Mouse (Mus musculus): Measurements from ENCODE around the gene B230219D22Rik. TPM values are rescaled to one million over a fixed set of nuclear protein-coding genes. Genes with fewer than 3 reads are reported as not detected.

The B230219D22Rik gene
- polyA plus RNA-seq, 1 experiment, result 7.6 TPM

DNA sequence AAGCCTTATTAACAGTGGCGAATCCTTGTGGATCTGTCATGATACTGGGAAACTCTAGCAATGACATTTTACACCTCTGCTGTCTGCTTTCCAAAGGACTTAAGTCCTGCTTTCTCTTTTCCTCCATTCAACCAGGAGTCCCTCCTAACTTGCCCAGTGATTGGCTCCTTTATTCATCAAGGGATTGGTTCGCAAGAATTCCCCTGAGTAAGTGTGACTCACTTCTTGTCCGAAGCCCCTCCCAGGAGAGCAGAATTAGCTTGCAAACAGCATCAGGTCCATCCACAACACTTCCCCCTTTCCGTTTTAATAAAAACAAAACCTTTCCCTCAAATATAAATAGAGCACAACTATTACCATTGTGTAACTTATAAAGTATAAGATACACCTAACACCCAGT is 11.4 kb downstream of the B230219D22Rik start:
- TF ChIP-seq POLR2A (IDR thresholded peaks at IDR 0.05; ENCODE audit: control insufficient read depth, low read depth, low read length) (no peak), CTCF (IDR thresholded peaks at IDR 0.05; ENCODE audit: control insufficient read depth, insufficient read depth, insufficient replicate concordance, low read depth, low read length) (no peak)
- peaks cover 2% of the 10 kb centered on the region for H3K36me3 ChIP-seq (ENCODE audit: control insufficient read depth, insufficient read depth, low read length)
- H3K27me3 ChIP-seq (ENCODE audit: control insufficient read depth, insufficient read depth, low read length), result no peaks in the 10 kb centered on the region
- no peak overlapping the region for H3K27ac ChIP-seq (ENCODE audit: control insufficient read depth, insufficient read depth, low read depth, low read length)
- H3K4me1 ChIP-seq (ENCODE audit: control insufficient read depth, insufficient read depth, low read length), result no peaks in the 10 kb centered on the region
- no peak overlapping the region for H3K4me3 ChIP-seq (ENCODE audit: control insufficient read depth, low read depth, low read length)

DNA sequence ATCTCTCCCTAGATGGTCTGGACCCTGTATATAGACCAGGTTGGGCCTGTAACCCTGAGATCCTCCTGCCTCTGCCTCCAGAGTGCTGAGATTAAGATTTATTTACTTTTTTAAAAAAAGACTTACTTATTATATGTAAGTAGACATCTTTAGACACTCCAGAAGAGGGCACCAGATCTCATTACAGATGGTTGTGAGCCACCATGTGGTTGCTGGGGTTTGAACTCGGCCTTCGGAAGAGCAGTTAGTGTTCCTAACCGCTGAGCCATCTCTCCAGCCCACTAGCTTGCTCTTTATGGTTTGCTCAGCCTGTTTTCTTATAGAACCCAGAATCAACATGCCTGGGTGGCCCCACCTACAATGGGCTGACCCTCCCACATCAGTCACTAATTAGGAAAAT is 19.9 kb downstream of the B230219D22Rik start:
- Histone ChIP-seq H3K27ac (ENCODE audit: control insufficient read depth, insufficient read depth, low read depth, low read length) (no peak overlapping the region), H3K27me3 (ENCODE audit: control insufficient read depth, insufficient read depth, low read length) (no peaks in the 10 kb centered on the region), H3K4me1 (ENCODE audit: control insufficient read depth, insufficient read depth, low read length) (peaks cover 9% of the 10 kb centered on the region), H3K36me3 (ENCODE audit: control insufficient read depth, insufficient read depth, low read length) (no peaks in the 10 kb centered on the region), H3K4me3 (ENCODE audit: control insufficient read depth, low read depth, low read length) (no peak overlapping the region)
- TF ChIP-seq POLR2A (IDR thresholded peaks at IDR 0.05; ENCODE audit: control insufficient read depth, low read depth, low read length), result no peak
- no peak for TF ChIP-seq CTCF (IDR thresholded peaks at IDR 0.05; ENCODE audit: control insufficient read depth, insufficient read depth, insufficient replicate concordance, low read depth, low read length)

DNA sequence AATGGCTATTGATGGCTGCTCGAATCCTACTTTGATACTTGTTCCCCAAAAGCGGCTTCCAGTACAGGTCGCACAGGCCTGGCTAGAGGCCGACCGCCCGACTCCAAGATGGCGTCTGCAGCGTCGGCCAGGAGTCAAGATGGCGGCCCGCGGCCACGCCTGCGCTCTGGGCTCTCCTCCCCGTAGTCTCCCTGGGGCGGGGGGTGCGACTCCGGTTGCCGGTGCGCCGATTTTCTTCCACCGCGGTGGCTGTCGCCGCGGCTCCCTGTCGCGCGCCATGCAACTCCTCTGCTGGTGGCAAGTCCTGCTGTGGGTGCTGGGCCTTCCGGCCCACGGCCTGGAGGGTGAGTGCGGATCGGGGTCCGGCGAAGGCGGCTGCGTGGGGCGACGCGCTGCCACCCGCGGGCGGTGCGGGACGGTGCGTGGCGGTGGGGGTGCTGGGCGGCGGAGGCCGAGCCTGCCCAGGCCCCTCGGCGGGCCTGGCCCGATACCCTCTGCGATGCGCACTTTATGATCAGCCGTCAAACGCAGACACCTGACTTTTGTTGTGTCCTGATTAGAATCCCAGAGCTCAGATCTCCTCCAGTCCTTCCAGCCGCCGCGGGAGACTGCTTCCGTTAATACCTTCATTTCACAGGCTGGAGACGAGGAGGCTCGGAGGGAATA is 21.7 kb downstream of the B230219D22Rik start, which contains the start of gene Txndc15:
Gene Txndc15, plus strand, starts transcription at position 150 of the 666 bp plus-strand sequence.
- H3K36me3 ChIP-seq (ENCODE audit: control insufficient read depth, insufficient read depth, low read length), result no peaks in the 10 kb centered on the region
- peak; percentile 87 for TF ChIP-seq POLR2A (IDR thresholded peaks at IDR 0.05; ENCODE audit: control insufficient read depth, low read depth, low read length)
- no peak for TF ChIP-seq CTCF (IDR thresholded peaks at IDR 0.05; ENCODE audit: control insufficient read depth, insufficient read depth, insufficient replicate concordance, low read depth, low read length)
- peaks cover 9% of the 10 kb centered on the region for H3K4me1 ChIP-seq (ENCODE audit: control insufficient read depth, insufficient read depth, low read length)
- peak within 1 kb of the TSS; percentile 92 for H3K4me3 ChIP-seq (ENCODE audit: control insufficient read depth, low read depth, low read length)
- H3K27ac ChIP-seq (ENCODE audit: control insufficient read depth, insufficient read depth, low read depth, low read length), result peak within 1 kb of the TSS; percentile 89
- H3K27me3 ChIP-seq (ENCODE audit: control insufficient read depth, insufficient read depth, low read length), result no peaks in the 10 kb centered on the region

DNA sequence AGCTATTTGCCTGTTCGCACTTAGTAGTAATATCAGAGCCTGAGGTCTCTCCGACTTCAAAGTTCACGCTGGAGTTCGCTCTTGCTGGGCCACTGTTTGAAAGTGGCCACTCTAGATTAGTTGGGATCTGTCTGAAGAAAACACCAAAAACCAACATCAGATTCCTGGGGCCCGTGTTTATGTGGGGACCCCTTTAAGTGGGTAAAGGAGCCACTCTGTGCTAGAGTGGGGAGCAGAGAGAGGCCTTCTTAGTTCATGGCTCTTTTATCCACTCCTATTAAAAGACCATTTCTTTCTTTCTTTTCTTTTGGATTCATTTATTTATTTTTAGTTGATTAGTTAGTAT is 22.2 kb downstream of the B230219D22Rik start:
- Histone ChIP-seq H3K36me3 (ENCODE audit: control insufficient read depth, insufficient read depth, low read length) (no peaks in the 10 kb centered on the region), H3K27ac (ENCODE audit: control insufficient read depth, insufficient read depth, low read depth, low read length) (peak overlapping the region; percentile 89), H3K4me3 (ENCODE audit: control insufficient read depth, low read depth, low read length) (peak overlapping the region; percentile 92), H3K4me1 (ENCODE audit: control insufficient read depth, insufficient read depth, low read length) (peaks cover 9% of the 10 kb centered on the region), H3K27me3 (ENCODE audit: control insufficient read depth, insufficient read depth, low read length) (no peaks in the 10 kb centered on the region)
- TF ChIP-seq CTCF (IDR thresholded peaks at IDR 0.05; ENCODE audit: control insufficient read depth, insufficient read depth, insufficient replicate concordance, low read depth, low read length) (no peak), POLR2A (IDR thresholded peaks at IDR 0.05; ENCODE audit: control insufficient read depth, low read depth, low read length) (no peak)

DNA sequence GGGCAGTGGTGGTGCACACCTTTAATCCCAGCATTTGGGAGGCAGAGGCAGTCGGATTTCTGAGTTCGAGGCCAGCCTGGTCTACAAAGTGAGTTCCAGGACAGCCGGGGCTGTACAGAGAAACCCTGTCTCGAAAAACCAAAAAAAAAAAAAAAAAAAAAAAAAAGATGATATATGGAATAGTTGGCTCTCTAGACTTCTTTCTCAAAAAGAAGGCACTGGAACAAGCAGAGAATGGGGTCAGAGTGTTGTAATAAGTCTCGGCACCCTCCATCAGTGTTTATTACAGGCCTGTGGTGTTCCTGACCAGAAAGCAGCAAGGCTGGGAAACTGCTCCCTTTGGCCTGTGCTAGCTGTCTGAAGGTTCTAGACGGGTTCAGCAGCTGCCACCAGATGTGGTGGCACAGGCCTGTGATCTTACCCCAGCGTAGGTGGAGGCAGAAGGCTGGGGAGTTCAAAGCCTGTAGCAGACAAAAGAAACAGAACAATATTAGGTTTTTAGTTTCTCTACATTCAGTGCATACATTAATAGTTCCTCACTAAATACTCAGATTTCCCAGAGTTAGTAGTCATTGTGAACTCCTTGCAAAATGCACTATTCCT is 23.1 kb downstream of the B230219D22Rik start:
- Histone ChIP-seq H3K4me3 (ENCODE audit: control insufficient read depth, low read depth, low read length) (no peak overlapping the region), H3K27ac (ENCODE audit: control insufficient read depth, insufficient read depth, low read depth, low read length) (no peak overlapping the region), H3K36me3 (ENCODE audit: control insufficient read depth, insufficient read depth, low read length) (no peaks in the 10 kb centered on the region), H3K4me1 (ENCODE audit: control insufficient read depth, insufficient read depth, low read length) (peaks cover 9% of the 10 kb centered on the region), H3K27me3 (ENCODE audit: control insufficient read depth, insufficient read depth, low read length) (no peaks in the 10 kb centered on the region)
- TF ChIP-seq CTCF (IDR thresholded peaks at IDR 0.05; ENCODE audit: control insufficient read depth, insufficient read depth, insufficient replicate concordance, low read depth, low read length) (no peak), POLR2A (IDR thresholded peaks at IDR 0.05; ENCODE audit: control insufficient read depth, low read depth, low read length) (no peak)

DNA sequence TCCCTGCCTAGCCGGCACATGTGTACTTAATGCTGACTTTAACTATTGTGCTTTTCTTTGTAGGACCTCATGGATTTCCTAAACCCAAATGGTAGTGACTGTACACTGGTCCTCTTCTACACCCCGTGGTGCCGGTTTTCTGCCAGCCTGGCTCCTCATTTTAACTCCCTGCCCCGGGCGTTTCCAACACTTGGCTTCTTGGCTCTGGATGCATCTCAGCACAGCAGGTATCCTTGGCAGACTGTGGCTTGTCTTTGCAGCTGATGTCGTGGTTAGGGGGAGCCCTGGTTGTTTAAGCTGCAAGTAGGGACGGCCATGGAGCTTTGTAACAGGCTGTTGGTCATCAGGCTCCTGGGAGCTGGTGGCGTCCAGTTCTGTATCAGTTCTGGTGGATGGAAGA is 28.6 kb downstream of the B230219D22Rik start:
- Histone ChIP-seq H3K4me1 (ENCODE audit: control insufficient read depth, insufficient read depth, low read length) (no peaks in the 10 kb centered on the region), H3K27ac (ENCODE audit: control insufficient read depth, insufficient read depth, low read depth, low read length) (no peak overlapping the region), H3K27me3 (ENCODE audit: control insufficient read depth, insufficient read depth, low read length) (no peaks in the 10 kb centered on the region), H3K4me3 (ENCODE audit: control insufficient read depth, low read depth, low read length) (no peak overlapping the region), H3K36me3 (ENCODE audit: control insufficient read depth, insufficient read depth, low read length) (no peaks in the 10 kb centered on the region)
- TF ChIP-seq CTCF (IDR thresholded peaks at IDR 0.05; ENCODE audit: control insufficient read depth, insufficient read depth, insufficient replicate concordance, low read depth, low read length) (no peak), POLR2A (IDR thresholded peaks at IDR 0.05; ENCODE audit: control insufficient read depth, low read depth, low read length) (no peak)

DNA sequence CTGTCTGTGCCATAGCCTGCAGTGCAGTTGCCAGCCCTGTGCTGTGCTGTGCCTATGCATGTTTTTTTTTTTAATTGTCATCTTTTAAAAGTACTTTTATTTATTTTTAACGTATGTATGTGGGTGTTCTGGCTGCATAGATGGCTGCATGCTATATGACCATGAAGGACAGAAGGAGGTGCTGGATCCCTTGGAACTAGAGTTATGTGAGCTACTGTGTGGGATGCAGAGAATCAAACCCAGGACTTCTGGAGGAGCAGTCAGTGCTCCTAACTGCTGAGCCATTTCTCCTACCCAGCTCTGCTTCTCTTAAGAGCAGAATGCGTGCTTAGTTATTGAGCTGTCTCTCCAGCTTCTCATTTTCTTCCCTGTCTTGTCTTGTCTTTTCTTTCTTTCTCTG is 29.1 kb downstream of the B230219D22Rik start:
- Histone ChIP-seq H3K4me3 (ENCODE audit: control insufficient read depth, low read depth, low read length) (no peak overlapping the region), H3K27ac (ENCODE audit: control insufficient read depth, insufficient read depth, low read depth, low read length) (no peak overlapping the region), H3K4me1 (ENCODE audit: control insufficient read depth, insufficient read depth, low read length) (no peaks in the 10 kb centered on the region), H3K27me3 (ENCODE audit: control insufficient read depth, insufficient read depth, low read length) (no peaks in the 10 kb centered on the region), H3K36me3 (ENCODE audit: control insufficient read depth, insufficient read depth, low read length) (no peaks in the 10 kb centered on the region)
- TF ChIP-seq POLR2A (IDR thresholded peaks at IDR 0.05; ENCODE audit: control insufficient read depth, low read depth, low read length) (no peak), CTCF (IDR thresholded peaks at IDR 0.05; ENCODE audit: control insufficient read depth, insufficient read depth, insufficient replicate concordance, low read depth, low read length) (no peak)
